Mouse (Mus musculus): Measurements from ENCODE around the gene Skint6. TPM values are rescaled to one million over a fixed set of nuclear protein-coding genes. Genes with fewer than 3 reads are reported as not detected.
"Not testable (repeated sequence)": the region's sequence is repeated elsewhere in the genome, so short reads cannot be mapped to it uniquely, and the experiment has no call there.

Skint6 gene
- polyA plus RNA-seq (2015; fragmentation: Nextera tagmentation; extraction: Ambion mirVana) = not detected in 2 replicates

- 68% methylated on average over 2 of the region's 2 CpGs for WGBS
- no peak for ATAC-seq (ENCODE audit: low FRiP score, low read depth)
- Histone ChIP-seq H3K9me3 (peaks cover 6% of the 10 kb centered on the region), H3K27ac (replicated peaks) (no peak within 1 kb of the TSS), H3K4me1 (replicated peaks) (no peaks in the 10 kb centered on the region), H3K36me3 (no peaks in the 10 kb centered on the region), H3K4me2 (no peak within 1 kb of the TSS), H3K4me3 (no peak within 1 kb of the TSS), H3K27me3 (no peaks in the 10 kb centered on the region), H3K9ac (no peak within 1 kb of the TSS)
Observed at GRCm38 (mm10) chr4:113286873-113287272, at the start of gene Skint6. Gene Skint6, minus strand, starts transcription at chr4:113286973.

DNA sequence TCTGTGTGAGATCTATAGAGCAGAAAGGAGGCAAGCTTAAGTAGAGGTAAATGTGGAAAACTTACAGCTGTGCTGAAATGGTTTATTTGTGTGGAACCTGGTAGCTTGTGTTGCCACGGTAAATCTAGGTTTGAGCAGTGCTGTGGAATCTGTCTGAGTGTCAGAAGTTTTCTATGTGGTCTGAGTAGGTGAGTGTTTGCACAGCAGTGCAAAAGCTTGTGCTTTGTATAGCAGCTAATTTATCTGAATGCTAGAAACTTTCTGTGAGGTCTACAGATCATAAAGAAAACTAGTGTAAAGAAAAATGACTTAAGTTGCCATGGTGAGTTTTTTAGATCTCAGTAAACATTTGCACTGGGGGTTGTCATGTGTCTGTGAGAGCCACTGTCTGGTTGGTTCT lies 34.1 kb upstream of the Skint6 start:
- Histone ChIP-seq H3K9ac (no peak overlapping the region), H3K27ac (replicated peaks) (no peak overlapping the region), H3K27me3 (no peaks in the 10 kb centered on the region), H3K4me1 (replicated peaks) (no peaks in the 10 kb centered on the region), H3K4me2 (no peak overlapping the region), H3K4me3 (no peak overlapping the region), H3K36me3 (no peaks in the 10 kb centered on the region), H3K9me3 (peaks cover 28% of the 10 kb centered on the region)
- ATAC-seq (ENCODE audit: low FRiP score, low read depth) = no peak
- WGBS = 93% methylated on average over 1 of the region's 1 CpGs

GRCm38 (mm10) chr4:113301773-113302473 lies 15.2 kb upstream of the Skint6 start:
- Histone ChIP-seq H3K27me3 (no peaks in the 10 kb centered on the region), H3K9me3 (peaks cover 12% of the 10 kb centered on the region; the same call in 1 of the 2 replicates), H3K4me2 (no peak overlapping the region), H3K4me3 (no peak overlapping the region), H3K27ac (replicated peaks) (no peak overlapping the region), H3K4me1 (replicated peaks) (no peaks in the 10 kb centered on the region), H3K9ac (no peak overlapping the region), H3K36me3 (no peaks in the 10 kb centered on the region)
- ATAC-seq (ENCODE audit: low FRiP score, low read depth) = no peak
- WGBS = 68% methylated on average over 3 of the region's 3 CpGs

GRCm38 (mm10) chr4:113263363-113264060 lies 23.3 kb downstream of the Skint6 start:
- no peak overlapping the region for H3K4me3 ChIP-seq
- ATAC-seq (ENCODE audit: low FRiP score, low read depth) = no peak
- peaks cover 9% of the 10 kb centered on the region; the same call in 1 of the 2 replicates for H3K9me3 ChIP-seq
- 100% methylated on average over 1 of the region's 1 CpGs for WGBS
- no peak overlapping the region for H3K9ac ChIP-seq
- H3K27ac ChIP-seq (replicated peaks) = no peak overlapping the region
- H3K4me1 ChIP-seq (replicated peaks) = no peaks in the 10 kb centered on the region
- H3K36me3 ChIP-seq = no peaks in the 10 kb centered on the region
- H3K27me3 ChIP-seq = no peaks in the 10 kb centered on the region
- no peak overlapping the region for H3K4me2 ChIP-seq

DNA sequence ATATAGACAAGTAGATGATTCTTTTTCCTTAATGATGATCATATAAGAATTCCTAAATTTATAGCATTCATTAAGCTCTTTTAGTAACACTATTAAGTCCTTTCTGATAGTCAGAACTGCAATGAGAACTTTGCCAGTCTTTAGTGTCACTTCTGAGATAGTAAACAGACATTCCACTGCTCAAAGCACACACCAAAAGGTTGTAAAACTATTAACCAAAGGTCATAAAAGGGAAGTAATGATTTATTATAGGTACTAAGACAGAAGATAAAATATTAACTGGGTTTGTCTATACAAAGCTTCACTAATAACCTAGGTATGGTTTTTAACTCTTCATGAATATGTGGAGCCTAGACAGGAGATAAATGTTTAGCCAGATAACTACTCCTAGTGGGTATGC lies 41.0 kb downstream of the Skint6 start:
- Histone ChIP-seq H3K4me2 (no peak overlapping the region), H3K9ac (no peak overlapping the region), H3K4me1 (replicated peaks) (no peaks in the 10 kb centered on the region), H3K27me3 (no peaks in the 10 kb centered on the region), H3K9me3 (0 out of 2 replicates have a peak, but pooled peaks cover 11% of the 10 kb centered on the region), H3K4me3 (no peak overlapping the region), H3K36me3 (no peaks in the 10 kb centered on the region), H3K27ac (replicated peaks) (no peak overlapping the region)
- ATAC-seq (ENCODE audit: low FRiP score, low read depth) = no peak

DNA sequence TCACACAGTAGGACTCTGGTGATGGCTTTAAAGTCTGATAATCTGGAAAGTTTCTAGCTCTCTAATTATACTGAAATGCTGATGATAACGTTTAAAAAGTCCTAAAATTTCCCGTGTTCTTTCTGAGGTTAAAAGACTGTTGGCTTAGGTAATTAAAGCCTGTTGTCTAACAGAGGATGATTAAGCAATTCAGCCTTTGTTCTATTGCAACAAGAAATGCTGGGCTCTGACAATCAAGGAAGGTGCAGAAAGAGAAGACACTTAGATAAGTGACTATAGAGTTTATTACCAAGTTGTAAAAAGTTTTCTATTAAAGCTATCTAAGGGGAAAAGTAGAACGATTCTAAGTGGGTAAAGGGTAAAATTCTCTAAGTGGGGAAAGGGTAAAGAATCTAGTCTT lies 219.2 kb downstream of the Skint6 start:
- ATAC-seq (ENCODE audit: low FRiP score, low read depth) = no peak
- 73% methylated on average over 3 of the region's 3 CpGs for WGBS
- Histone ChIP-seq H3K4me1 (replicated peaks) (no peaks in the 10 kb centered on the region), H3K36me3 (no peaks in the 10 kb centered on the region), H3K9ac (no peak overlapping the region), H3K27ac (replicated peaks) (no peak overlapping the region), H3K9me3 (peaks cover 5% of the 10 kb centered on the region; the same call in 1 of the 2 replicates), H3K4me2 (no peak overlapping the region), H3K4me3 (no peak overlapping the region), H3K27me3 (no peaks in the 10 kb centered on the region)

- not testable (repeated sequence) for H3K4me1 ChIP-seq (replicated peaks); H3K9me3 ChIP-seq; H3K27ac ChIP-seq (replicated peaks); ATAC-seq (ENCODE audit: low FRiP score, low read depth); H3K36me3 ChIP-seq; H3K9ac ChIP-seq; H3K4me3 ChIP-seq; H3K27me3 ChIP-seq
- 0 out of 2 replicates have a peak overlapping the region, but pooled peaks have one; percentile 9 for H3K4me2 ChIP-seq
- WGBS = 34% methylated on average over 22 of the region's 22 CpGs
Observed at GRCm38 (mm10) chr4:112979160-112979559, 307.6 kb downstream of the Skint6 start.

DNA sequence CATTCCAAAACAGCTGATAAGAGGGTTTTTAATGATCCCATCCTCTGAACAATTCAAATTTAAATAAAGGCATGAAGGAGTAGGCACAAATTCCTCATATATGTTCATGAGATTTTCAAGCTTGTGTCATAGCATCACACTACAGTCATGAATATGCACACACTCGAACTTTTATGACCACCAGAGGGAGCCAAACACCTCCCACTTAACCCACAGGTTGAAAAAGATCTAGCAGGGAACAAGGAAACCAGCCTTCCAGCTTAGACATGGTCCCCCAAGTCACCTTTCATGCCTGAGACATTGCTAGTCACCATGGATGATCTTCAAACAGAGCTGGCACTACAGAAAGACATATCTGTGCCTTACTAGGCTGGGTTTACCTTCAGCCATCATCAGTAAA lies 496.1 kb downstream of the Skint6 start:
- no peak overlapping the region for H3K27ac ChIP-seq (replicated peaks)
- WGBS = 3% methylated on average over 1 of the region's 1 CpGs
- H3K9me3 ChIP-seq = peaks cover 14% of the 10 kb centered on the region
- no peaks in the 10 kb centered on the region for H3K27me3 ChIP-seq
- H3K4me3 ChIP-seq = no peak overlapping the region
- H3K4me2 ChIP-seq = no peak overlapping the region
- no peak for ATAC-seq (ENCODE audit: low FRiP score, low read depth)
- H3K4me1 ChIP-seq (replicated peaks) = no peaks in the 10 kb centered on the region
- H3K9ac ChIP-seq = no peak overlapping the region
- H3K36me3 ChIP-seq = no peaks in the 10 kb centered on the region

- H3K4me3 ChIP-seq = no peak within 1 kb of the TSS
- no peaks in the 10 kb centered on the region for H3K27me3 ChIP-seq
- WGBS = 76% methylated on average over 1 of the region's 1 CpGs
- H3K9me3 ChIP-seq = peaks cover 7% of the 10 kb centered on the region; the same call in 1 of the 2 replicates
- no peak within 1 kb of the TSS for H3K27ac ChIP-seq (replicated peaks)
- H3K4me1 ChIP-seq (replicated peaks) = no peaks in the 10 kb centered on the region
- H3K9ac ChIP-seq = no peak within 1 kb of the TSS
- H3K4me2 ChIP-seq = no peak within 1 kb of the TSS
- H3K36me3 ChIP-seq = no peaks in the 10 kb centered on the region
- ATAC-seq (ENCODE audit: low FRiP score, low read depth) = no peak
Observed at GRCm38 (mm10) chr4:112774766-112775165, 512.0 kb downstream of the Skint6 start, which contains the start of gene Skint10. Gene Skint10, minus strand, starts transcription at chr4:112774866.

Data from hindbrain, embryonic 15.5 days (tissue).